Mouse (Mus musculus): ENCODE data around the gene Krt25.

Gene Krt25

GRCm38 (mm10) chr11:99275624-99276023, 47.1 kb downstream of the Krt25 start:
- DNase-seq: no peak

- no peak for DNase-seq
Observed at GRCm38 (mm10) chr11:99272721-99273120, 50.0 kb downstream of the Krt25 start.

GRCm38 (mm10) chr11:99269192-99269591, 53.6 kb downstream of the Krt25 start:
- DNase-seq: no peak

- DNase-seq: no peak
Observed at GRCm38 (mm10) chr11:99265796-99266195, 57.0 kb downstream of the Krt25 start.

All from cerebellum, adult 11-12 months (tissue).